Mouse (Mus musculus): ENCODE measurements around the gene Dnaic1. TPM values are rescaled to one million over a fixed set of nuclear protein-coding genes. Genes with fewer than 3 reads are reported as not detected.

Gene Dnaic1
- polyA plus RNA-seq, 1 experiment from 2014 or later = 1.2 TPM

DNA sequence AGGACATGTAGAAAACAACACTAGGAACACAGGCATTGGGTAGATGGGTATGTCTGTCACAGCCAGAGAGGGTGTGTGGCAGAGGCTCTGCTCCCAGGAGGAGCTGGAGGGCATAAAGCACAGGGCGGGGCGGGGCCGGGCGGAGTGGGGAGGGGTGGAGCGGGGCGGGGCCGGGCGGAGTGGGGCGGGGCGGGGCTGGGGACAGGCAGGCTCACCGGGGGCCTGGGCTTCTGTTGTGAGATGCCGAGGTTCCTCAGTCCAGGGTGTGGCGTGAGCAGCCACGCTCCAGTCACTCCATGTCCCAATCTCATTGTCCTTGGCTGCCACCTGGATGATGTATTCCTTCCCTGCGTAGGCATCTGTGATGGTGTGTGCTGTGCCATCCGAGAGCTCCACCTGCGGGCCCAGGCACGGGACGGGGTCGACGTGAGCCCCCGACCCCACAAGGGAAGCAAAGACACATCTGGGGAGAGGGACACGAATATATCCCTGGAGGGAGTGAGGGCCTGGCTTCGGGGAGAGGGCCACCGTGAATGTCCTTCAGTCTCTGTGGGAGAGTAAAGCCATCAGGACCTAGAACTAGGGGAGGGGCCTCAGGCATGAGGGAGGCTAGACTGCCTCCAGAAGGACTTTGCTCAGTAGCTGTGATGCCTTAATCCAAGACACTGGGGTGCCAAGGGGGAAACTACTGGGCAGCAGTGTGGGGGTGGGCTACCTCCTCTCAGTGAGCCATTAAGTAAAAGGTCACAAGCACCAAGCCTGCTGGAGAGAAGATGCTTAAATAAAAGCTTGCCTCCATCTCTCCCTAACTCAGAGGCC is 89.2 kb downstream of the Dnaic1 start:
- no peak overlapping the region for H3K9ac ChIP-seq
- no peak for ATAC-seq (ENCODE audit: insufficient number of reproducible peaks, low FRiP score, low TSS enrichment, low read depth)
- H3K36me3 ChIP-seq = no peaks in the 10 kb centered on the region
- H3K27ac ChIP-seq = no peak overlapping the region
- no peaks in the 10 kb centered on the region for H3K9me3 ChIP-seq
- peaks cover 51% of the 10 kb centered on the region for H3K4me1 ChIP-seq
- peaks cover 68% of the 10 kb centered on the region for H3K27me3 ChIP-seq
- no peak overlapping the region for H3K4me3 ChIP-seq
- 13% methylated on average over 25 of the region's 25 CpGs for WGBS
- no peak overlapping the region for H3K4me2 ChIP-seq

DNA sequence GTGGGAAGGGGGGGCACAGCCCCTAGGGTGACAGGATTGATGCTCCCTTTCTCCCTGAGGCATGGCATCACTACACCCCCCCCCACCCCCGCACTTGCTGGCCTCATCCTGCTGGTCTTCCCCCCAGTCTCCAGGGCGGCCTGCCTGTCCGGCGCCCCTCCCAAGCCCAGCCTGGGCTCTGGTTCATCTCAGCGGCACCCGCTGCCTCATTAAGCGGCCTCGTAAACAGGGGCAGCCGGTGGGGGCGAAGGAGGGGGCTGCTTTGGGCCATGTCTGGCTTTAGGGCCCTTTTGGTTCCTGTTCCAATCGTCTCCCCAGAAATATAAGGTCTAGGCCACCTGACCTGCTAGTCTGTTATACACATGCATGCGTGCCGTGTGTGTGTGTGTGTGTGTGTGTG is 90.0 kb downstream of the Dnaic1 start:
- Histone ChIP-seq H3K36me3 (no peaks in the 10 kb centered on the region), H3K27me3 (peaks cover 69% of the 10 kb centered on the region), H3K27ac (no peak overlapping the region), H3K9me3 (no peaks in the 10 kb centered on the region), H3K9ac (no peak overlapping the region), H3K4me1 (peaks cover 56% of the 10 kb centered on the region), H3K4me3 (no peak overlapping the region), H3K4me2 (no peak overlapping the region)
- no peak for ATAC-seq (ENCODE audit: insufficient number of reproducible peaks, low FRiP score, low TSS enrichment, low read depth)
- WGBS = 28% methylated on average over 13 of the region's 13 CpGs

DNA sequence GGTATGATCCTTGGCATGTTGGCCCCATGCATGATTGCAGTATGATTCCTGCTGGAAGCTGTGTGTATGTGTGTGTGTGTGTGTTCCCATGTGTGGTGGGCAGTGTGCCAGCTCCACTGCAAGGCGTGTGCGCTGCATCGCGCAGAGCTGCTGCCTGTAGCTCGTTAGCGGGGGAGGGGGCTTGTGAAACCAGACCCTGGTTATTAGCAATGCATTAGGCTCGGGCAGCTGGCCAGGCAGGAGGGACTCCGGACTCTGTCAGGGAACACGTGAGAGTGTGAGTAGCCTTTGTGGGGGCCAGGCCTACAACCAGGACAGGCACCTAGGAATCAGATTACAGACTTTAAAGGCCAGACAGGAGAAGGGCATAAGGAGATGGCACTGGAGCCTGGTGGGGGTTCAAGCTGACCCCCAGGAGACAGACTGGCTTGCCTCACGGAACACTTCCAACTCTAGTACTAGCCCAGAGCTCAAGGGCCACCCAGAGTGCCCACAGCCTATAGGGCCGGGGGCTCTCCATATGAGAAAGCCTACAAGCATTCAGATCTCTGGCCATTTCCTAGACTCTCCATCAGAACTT is 91.4 kb downstream of the Dnaic1 start:
- Histone ChIP-seq H3K9ac (no peak overlapping the region), H3K9me3 (no peaks in the 10 kb centered on the region), H3K27me3 (peaks cover 67% of the 10 kb centered on the region), H3K4me2 (no peak overlapping the region), H3K4me1 (peaks cover 68% of the 10 kb centered on the region), H3K4me3 (no peak overlapping the region), H3K36me3 (no peaks in the 10 kb centered on the region), H3K27ac (no peak overlapping the region)
- WGBS = 18% methylated on average over 11 of the region's 11 CpGs
- ATAC-seq (ENCODE audit: insufficient number of reproducible peaks, low FRiP score, low TSS enrichment, low read depth) = peak; percentile 21; the same call in 1 of the 2 replicates

DNA sequence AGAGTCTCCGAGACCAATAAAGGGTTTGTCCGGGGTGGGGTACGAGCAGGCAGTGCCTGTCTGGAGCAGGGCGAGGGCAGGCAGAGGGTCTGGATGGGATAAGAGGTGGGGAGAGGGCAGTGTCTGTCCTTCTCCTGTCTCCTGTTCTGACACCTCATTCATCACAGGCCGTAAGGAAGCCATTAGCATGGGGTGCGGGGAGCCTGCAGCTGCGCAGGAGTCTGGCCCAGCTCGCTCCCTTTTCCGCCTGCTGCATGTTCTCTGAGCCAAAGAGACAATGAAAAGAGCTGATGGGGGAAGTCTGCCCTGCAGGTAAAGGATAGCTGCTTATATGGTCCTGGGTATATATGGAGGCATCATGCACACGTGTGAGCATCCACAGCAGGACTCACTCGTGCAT is 93.1 kb downstream of the Dnaic1 start:
- H3K4me3 ChIP-seq = no peak overlapping the region

DNA sequence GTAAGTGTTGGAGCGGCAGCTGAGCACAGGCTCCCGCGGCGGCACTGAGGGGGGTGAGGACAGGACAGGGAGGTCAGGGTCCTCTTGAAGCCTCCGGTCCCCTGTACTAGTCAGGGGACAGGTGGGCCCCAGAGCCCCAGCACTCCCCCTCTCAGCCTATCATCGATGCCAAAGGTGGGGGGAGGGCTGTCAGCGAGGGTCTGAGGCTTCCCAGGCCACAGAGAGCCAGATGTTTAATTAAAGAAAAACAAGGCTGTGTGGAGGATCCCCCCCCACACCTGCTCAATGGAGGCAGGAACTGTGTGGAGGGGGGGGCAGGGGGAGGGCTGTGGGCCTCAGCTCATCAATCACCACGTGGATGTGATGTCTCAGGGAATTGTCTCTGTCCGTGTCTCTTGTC is 94.0 kb downstream of the Dnaic1 start:
- Histone ChIP-seq H3K27ac (no peak overlapping the region), H3K27me3 (peaks cover 58% of the 10 kb centered on the region), H3K4me2 (no peak overlapping the region), H3K9ac (no peak overlapping the region), H3K9me3 (no peaks in the 10 kb centered on the region), H3K4me1 (peaks cover 63% of the 10 kb centered on the region), H3K4me3 (no peak overlapping the region), H3K36me3 (no peaks in the 10 kb centered on the region)
- WGBS = 21% methylated on average over 9 of the region's 9 CpGs
- no peak for ATAC-seq (ENCODE audit: insufficient number of reproducible peaks, low FRiP score, low TSS enrichment, low read depth)

More for the DNA sequence above, 93.1 kb downstream of the Dnaic1 start:
- Histone ChIP-seq H3K27me3 (peaks cover 58% of the 10 kb centered on the region), H3K4me1 (peaks cover 71% of the 10 kb centered on the region), H3K4me2 (no peak overlapping the region), H3K9me3 (no peaks in the 10 kb centered on the region), H3K27ac (no peak overlapping the region), H3K9ac (no peak overlapping the region), H3K36me3 (no peaks in the 10 kb centered on the region)
- 36% methylated on average over 11 of the region's 11 CpGs for WGBS
- ATAC-seq (ENCODE audit: insufficient number of reproducible peaks, low FRiP score, low TSS enrichment, low read depth) = no peak

DNA sequence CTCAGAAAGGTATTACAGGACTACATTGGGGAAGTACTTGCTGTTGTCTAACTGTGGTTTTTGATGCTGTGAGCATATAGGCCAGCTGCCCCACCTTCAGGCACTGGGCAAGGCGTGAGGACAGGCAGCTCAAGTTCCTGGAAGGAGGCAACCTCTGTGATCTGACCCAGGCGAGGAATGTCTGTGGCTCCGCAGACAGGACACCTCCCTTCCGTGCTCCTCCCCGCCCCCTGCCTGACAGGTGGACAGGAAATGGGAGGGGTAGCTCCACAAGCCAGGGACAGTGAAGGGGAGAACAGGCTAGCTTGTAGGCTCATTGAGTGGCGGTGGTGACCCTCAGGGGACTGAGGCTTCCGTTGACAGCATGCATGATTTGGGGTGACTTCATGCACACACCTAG is 95.0 kb downstream of the Dnaic1 start:
- no peak overlapping the region for H3K27ac ChIP-seq
- H3K4me1 ChIP-seq = peaks cover 54% of the 10 kb centered on the region
- no peaks in the 10 kb centered on the region for H3K9me3 ChIP-seq
- 22% methylated on average over 7 of the region's 7 CpGs for WGBS
- no peak overlapping the region for H3K4me3 ChIP-seq
- no peaks in the 10 kb centered on the region for H3K36me3 ChIP-seq
- no peak for ATAC-seq (ENCODE audit: insufficient number of reproducible peaks, low FRiP score, low TSS enrichment, low read depth)
- H3K9ac ChIP-seq = no peak overlapping the region
- H3K27me3 ChIP-seq = peaks cover 60% of the 10 kb centered on the region
- H3K4me2 ChIP-seq = no peak overlapping the region

DNA sequence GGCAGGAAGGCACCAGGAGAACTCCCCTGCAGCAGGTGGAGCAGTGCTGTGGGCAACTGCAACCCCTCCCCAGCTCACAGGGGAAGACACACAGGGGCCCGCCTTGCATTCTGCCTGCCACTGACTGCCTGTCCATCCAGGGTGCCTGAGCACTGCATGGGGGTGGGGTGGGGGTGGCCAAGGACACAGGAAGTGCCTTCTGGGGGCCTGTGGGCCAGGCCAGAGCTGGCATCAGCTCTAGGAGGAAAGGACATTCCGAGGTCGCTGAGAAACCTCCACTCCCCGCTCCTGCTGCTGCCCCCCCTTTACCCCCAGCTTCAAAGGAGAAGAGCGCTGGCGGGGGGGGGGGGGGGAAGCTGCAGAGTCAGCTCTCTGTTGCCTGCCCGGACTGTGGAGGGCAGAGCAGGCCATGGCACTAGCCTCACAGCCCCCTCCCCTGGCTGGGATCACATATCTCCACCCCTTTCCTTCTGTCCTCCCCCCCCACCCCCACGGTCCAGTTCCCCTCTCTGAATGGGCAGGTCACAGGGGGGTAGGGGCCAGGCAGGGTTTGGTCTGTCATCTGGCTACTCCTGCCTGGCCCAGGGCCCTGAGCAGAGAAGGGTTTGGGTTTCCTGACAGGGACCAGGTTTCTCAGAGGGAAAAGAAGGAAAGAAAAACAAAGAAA is 95.6 kb downstream of the Dnaic1 start:
- no peak for ATAC-seq (ENCODE audit: insufficient number of reproducible peaks, low FRiP score, low TSS enrichment, low read depth)
- peaks cover 49% of the 10 kb centered on the region for H3K4me1 ChIP-seq
- H3K27ac ChIP-seq = no peak overlapping the region
- H3K9me3 ChIP-seq = no peaks in the 10 kb centered on the region
- H3K36me3 ChIP-seq = no peaks in the 10 kb centered on the region
- H3K9ac ChIP-seq = no peak overlapping the region
- H3K4me2 ChIP-seq = no peak overlapping the region
- peaks cover 61% of the 10 kb centered on the region for H3K27me3 ChIP-seq
- WGBS = 4% methylated on average over 3 of the region's 8 CpGs
- no peak overlapping the region for H3K4me3 ChIP-seq

DNA sequence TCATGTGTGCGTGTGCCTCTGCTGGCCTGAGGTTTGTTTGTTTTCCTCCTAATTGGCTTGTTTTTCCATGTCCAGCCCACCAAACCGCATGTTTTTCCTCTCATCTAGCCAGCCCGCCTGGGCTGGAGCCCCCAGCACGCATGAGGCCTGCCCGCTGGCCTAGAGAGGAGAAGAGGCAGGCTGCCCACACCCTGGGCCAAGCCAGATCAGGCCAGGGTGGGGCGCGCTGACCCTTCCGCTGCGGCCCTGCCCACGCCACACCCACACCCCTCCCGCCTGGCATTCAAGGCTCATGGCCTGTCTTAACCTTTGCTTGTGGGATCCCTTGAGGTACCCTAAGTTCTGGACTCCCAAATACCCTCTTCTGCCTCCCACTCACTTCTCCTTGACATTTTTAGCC is 97.1 kb downstream of the Dnaic1 start:
- Histone ChIP-seq H3K9ac (no peak overlapping the region), H3K9me3 (no peaks in the 10 kb centered on the region), H3K4me3 (no peak overlapping the region), H3K27me3 (peaks cover 71% of the 10 kb centered on the region), H3K27ac (no peak overlapping the region), H3K4me2 (no peak overlapping the region), H3K4me1 (peaks cover 38% of the 10 kb centered on the region), H3K36me3 (no peaks in the 10 kb centered on the region)
- ATAC-seq (ENCODE audit: insufficient number of reproducible peaks, low FRiP score, low TSS enrichment, low read depth) = no peak
- 74% methylated on average over 11 of the region's 11 CpGs for WGBS

DNA sequence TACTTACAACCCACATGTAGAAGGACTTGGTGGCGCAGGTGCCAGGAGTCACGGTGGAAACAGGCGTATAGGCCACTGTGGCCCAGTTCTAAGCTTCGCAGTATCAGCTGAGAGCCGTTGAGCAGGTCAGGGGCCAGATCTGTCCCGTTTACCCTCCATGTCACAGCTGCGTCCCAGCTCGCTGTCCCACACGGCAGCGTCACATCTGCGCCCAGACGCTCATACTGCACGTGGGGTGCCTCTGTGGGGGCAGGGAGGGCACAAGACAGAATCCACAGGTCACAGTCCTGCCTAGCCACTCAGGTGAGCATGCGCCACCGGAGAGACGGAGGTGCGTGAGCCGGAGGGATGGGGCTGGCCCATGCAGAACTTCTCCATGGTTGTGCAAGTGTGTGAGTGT is 101.3 kb downstream of the Dnaic1 start:
- Histone ChIP-seq H3K27ac (no peak overlapping the region), H3K4me1 (peaks cover 23% of the 10 kb centered on the region), H3K9me3 (no peaks in the 10 kb centered on the region), H3K4me3 (no peak overlapping the region), H3K4me2 (no peak overlapping the region), H3K36me3 (no peaks in the 10 kb centered on the region), H3K27me3 (peaks cover 77% of the 10 kb centered on the region), H3K9ac (no peak overlapping the region)
- WGBS = 78% methylated on average over 18 of the region's 18 CpGs
- no peak for ATAC-seq (ENCODE audit: insufficient number of reproducible peaks, low FRiP score, low TSS enrichment, low read depth)

DNA sequence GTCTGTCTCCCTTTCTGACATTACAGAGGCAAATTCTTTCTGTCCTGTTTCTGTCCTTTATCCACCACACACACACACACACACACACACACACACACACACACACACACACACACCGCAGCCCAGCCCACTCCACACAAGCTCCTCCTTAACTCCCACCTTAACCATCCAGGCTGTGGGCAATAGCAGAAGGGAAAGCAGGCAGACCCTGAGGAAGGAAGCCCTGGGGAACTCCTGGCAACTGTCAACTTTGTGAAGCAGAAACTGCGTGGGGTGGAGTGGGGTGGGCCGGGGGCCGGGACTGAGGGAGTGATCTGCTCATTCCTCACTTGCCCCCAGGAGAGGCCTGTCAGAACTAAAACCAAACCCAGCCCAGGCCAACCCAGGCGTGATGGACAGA is 101.9 kb downstream of the Dnaic1 start:
- Histone ChIP-seq H3K4me3 (no peak overlapping the region), H3K27ac (no peak overlapping the region), H3K36me3 (no peaks in the 10 kb centered on the region), H3K4me1 (peaks cover 28% of the 10 kb centered on the region), H3K9me3 (no peaks in the 10 kb centered on the region), H3K9ac (no peak overlapping the region), H3K4me2 (no peak overlapping the region), H3K27me3 (peaks cover 79% of the 10 kb centered on the region)
- no peak for ATAC-seq (ENCODE audit: insufficient number of reproducible peaks, low FRiP score, low TSS enrichment, low read depth)
- 18% methylated on average over 5 of the region's 5 CpGs for WGBS

DNA sequence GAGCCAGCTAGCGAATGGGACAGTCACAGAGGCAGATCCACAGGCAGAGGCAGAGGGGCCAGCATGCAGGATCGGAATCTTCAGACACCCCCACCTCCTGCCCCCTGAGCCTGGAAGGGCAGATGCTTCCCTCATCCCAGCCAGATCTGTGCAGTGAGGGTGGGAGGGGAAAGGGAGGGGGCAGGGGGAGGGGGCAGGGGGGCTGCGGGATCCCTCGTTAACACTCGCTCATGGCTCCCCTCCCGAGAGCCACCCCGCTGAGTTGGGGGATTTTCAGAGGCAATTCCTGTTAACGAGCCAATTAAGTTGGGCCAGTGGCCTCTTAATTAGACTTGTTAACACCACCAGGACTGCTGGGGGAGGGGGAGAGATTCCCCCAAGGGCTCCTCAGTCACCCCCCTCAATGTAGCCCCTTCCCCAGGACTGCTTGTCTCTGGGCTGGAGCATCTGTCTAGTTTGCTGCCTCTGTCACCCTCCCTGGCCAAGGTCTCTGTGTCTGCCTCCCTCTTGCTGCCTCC is 102.4 kb downstream of the Dnaic1 start:
- no peak overlapping the region for H3K4me2 ChIP-seq
- peaks cover 29% of the 10 kb centered on the region for H3K4me1 ChIP-seq
- no peak overlapping the region for H3K27ac ChIP-seq
- H3K27me3 ChIP-seq = peaks cover 82% of the 10 kb centered on the region
- no peaks in the 10 kb centered on the region for H3K36me3 ChIP-seq
- 8% methylated on average over 8 of the region's 8 CpGs for WGBS
- H3K9me3 ChIP-seq = no peaks in the 10 kb centered on the region
- H3K9ac ChIP-seq = no peak overlapping the region
- no peak for ATAC-seq (ENCODE audit: insufficient number of reproducible peaks, low FRiP score, low TSS enrichment, low read depth)
- no peak overlapping the region for H3K4me3 ChIP-seq

DNA sequence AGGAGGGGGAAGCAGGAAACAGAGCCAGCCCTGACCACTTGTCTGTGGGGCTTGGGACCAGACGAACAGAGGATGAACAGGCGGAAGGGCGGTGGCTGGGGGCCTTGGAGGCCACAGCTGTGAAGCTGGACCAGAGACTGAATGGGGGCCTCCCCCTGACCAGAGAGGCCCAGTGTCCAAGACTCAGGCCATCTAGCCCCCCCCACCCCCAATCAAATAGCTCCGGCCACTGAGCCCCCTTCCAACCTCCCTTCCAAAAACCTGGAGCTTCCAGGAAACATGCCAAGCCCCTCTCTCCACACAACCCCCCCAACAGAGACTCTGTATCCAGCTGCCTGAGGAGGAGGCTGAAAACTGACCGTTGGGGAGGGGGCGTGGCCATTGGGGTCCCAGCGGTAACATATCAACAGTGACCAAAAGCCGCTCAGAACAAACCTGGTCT is 103.0 kb downstream of the Dnaic1 start:
- no peaks in the 10 kb centered on the region for H3K36me3 ChIP-seq
- H3K9ac ChIP-seq = no peak overlapping the region
- no peak overlapping the region for H3K4me2 ChIP-seq
- no peaks in the 10 kb centered on the region for H3K9me3 ChIP-seq
- no peak overlapping the region for H3K4me3 ChIP-seq
- H3K4me1 ChIP-seq = peaks cover 35% of the 10 kb centered on the region
- H3K27me3 ChIP-seq = peaks cover 87% of the 10 kb centered on the region
- ATAC-seq (ENCODE audit: insufficient number of reproducible peaks, low FRiP score, low TSS enrichment, low read depth) = no peak
- no peak overlapping the region for H3K27ac ChIP-seq
- WGBS = 29% methylated on average over 8 of the region's 8 CpGs

Measured in limb, embryonic 15.5 days (tissue).